Mouse (Mus musculus): ENCODE data around the gene Pcdh20. TPM values are rescaled to one million over a fixed set of nuclear protein-coding genes. Genes with fewer than 3 reads are reported as not detected.

Gene Pcdh20
- polyA plus RNA-seq (2017; shearing (Covaris generic)) = 0.06 TPM

DNA sequence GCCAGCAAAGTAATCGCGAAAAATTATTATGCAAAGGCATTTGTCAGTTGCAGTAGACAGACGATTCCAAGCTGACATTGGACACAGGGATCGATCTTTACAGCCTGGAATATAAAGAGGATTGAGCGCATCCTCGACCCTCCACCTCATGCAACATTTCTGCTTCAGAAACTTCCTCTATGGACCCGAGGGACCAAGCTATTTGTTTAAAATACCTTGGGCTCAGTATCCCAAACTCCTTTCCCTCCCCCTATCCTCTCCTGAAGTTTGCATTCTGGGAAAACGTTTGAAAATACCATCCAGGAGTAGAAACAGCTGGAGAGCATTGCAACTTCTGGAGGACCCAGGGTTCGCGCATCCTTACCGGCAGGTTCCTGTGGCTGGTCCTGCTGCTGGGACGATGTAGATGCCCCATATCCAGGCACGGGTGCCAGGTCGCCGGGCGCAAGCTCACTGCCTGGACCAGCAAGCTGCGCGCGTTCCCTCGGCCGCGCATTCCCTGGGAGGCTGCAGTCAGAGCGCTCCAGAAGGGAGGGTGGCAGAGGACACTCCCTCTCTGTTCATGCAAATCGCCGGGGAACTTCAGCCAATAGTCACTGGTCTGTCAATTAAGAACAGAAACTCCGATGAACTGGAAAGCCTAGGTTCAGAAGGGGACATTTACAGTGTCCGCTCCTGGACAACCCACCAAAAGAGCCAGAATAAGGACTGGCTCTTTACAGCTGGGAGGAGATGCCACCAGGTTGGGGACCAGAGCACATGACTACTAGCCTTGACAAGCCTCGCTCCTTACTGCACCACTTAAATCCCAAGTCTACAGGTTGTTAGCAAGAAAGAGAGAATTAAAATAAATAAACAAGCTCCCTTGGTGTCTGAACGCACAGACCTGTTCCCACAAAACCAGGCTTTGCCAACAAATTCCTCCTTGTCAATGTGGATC, at the start of gene Pcdh20:
Gene Pcdh20 (minus strand): TSS at position 902 of the 940 bp plus-strand sequence.

